Mouse (Mus musculus): ENCODE data around the gene Arsb.

- TF ChIP-seq CTCF (IDR thresholded peaks at IDR 0.05; ENCODE audit: low read depth) (no peak), EP300 (optimal IDR thresholded peaks at IDR 0.05) (no peak)
Measured at GRCm38 (mm10) chr13:93936455-93936854, 165.0 kb downstream of the Arsb start.

All from stomach, postnatal 0 days (tissue).